Mouse (Mus musculus) ES-E14 (cell line): ENCODE data around the gene Tgif2. TPM values are rescaled to one million over a fixed set of nuclear protein-coding genes. Genes with fewer than 3 reads are reported as not detected.

ENCODE experiments used
- DNase-seq: peaks from one replicate; pipeline ENCODE4 v3.0.0-alpha.2; 2013; ENCODE audit warnings: low read depth, low spot score
- H3K27ac ChIP-seq: 2 replicates; pipeline ENCODE4 v1.5.1; 2012; ENCODE audit warnings: low read depth, mild to moderate bottlenecking, low read length, moderate library complexity, mixed read lengths; ENCODE audit not compliant: poor library complexity, insufficient read depth, severe bottlenecking
- H3K36me3 ChIP-seq: 2 replicates; pipeline ENCODE4 v1.6.1; 2012; ENCODE audit warnings: mild to moderate bottlenecking, low read length, moderate library complexity, mixed read lengths; ENCODE audit not compliant: control insufficient read depth, poor library complexity, insufficient read depth, severe bottlenecking
- H3K4me1 ChIP-seq, 2 experiments: fragments of 150-350 bp in 1 of 2; sonication (generic) in 1 of 2; 2 replicates each; pipeline ENCODE4 v1.6.1; 2012; ENCODE audit warnings: low read length in 2 of 2, mild to moderate bottlenecking in 1 of 2, mixed read lengths in 1 of 2; ENCODE audit not compliant: control insufficient read depth in 2 of 2, insufficient read depth in 2 of 2, poor library complexity in 1 of 2
- H3K4me3 ChIP-seq, 2 experiments: fragments of 150-350 bp in 1 of 2; sonication (generic) in 1 of 2; 2 replicates each; pipeline ENCODE4 v1.5.1; 2012; ENCODE audit warnings: low read length in 2 of 2, low read depth in 1 of 2, mild to moderate bottlenecking in 1 of 2, mixed read lengths in 1 of 2; ENCODE audit not compliant: insufficient read depth in 1 of 2, poor library complexity in 1 of 2, severe bottlenecking in 1 of 2
- H3K9ac ChIP-seq: 2 replicates; pipeline ENCODE4 v1.6.1; 2012; ENCODE audit warnings: low read depth, mild to moderate bottlenecking, low read length, mixed read lengths; ENCODE audit not compliant: poor library complexity, insufficient read depth, severe bottlenecking
- H3K9me3 ChIP-seq: fragments of 150-350 bp; sonication (generic); 2 replicates; pipeline ENCODE4 v1.6.1; 2012; ENCODE audit warnings: low read depth, mild to moderate bottlenecking, low read length; ENCODE audit not compliant: control insufficient read depth, insufficient read depth
- CHD2 ChIP-seq: IDR thresholded peaks from 2 replicates; pipeline ENCODE4 v1.6.1; 2014; ENCODE audit warnings: mild to moderate bottlenecking, low read depth, low read length, inconsistent platforms
- HCFC1 ChIP-seq: IDR thresholded peaks from 2 replicates; pipeline ENCODE4 v1.6.1; 2012; ENCODE audit warnings: low read length, inconsistent platforms, borderline replicate concordance; ENCODE audit not compliant: insufficient read depth
- MAFK ChIP-seq: IDR thresholded peaks from 2 replicates; pipeline ENCODE4 v1.6.1; 2014; ENCODE audit warnings: mild to moderate bottlenecking, low read depth, low read length, inconsistent platforms; ENCODE audit not compliant: insufficient read depth
- ZC3H11A ChIP-seq: IDR thresholded peaks from 2 replicates; pipeline ENCODE4 v1.6.1; 2012; ENCODE audit warnings: low read depth, mild to moderate bottlenecking, inconsistent platforms, low read length, borderline replicate concordance
- ZNF384 ChIP-seq: IDR thresholded peaks from 2 replicates; pipeline ENCODE4 v1.6.1; 2012; ENCODE audit warnings: low read depth, low read length, inconsistent platforms
- in situ Hi-C, 2 experiments: fragments of 600-800 bp; cut with MboI; formaldehyde crosslinking; loops; one replicate each; pipeline ENCODE4 v1.15.1; 2025; ENCODE audit warnings: low sequenced_read_pairs in 2 of 2, inconsistent platforms in 1 of 2; ENCODE audit not compliant: unreplicated experiment in 2 of 2
- total RNA-seq: library from RNA; depleted of rRNA; stranded (reverse); fragments of 300-350 nt; gene quantifications from 2 replicates; pipeline ENCODE4 v1.2.3, GENCODE M21; 2012

The Tgif2 gene
- total RNA-seq, 1 experiment, result 32.2 TPM

GRCm38 (mm10) chr2:156862772-156863486 lies 23.1 kb downstream of the Tgif2 start, which contains the start of gene Rab5if:
Gene Rab5if, plus strand, starts transcription at chr2:156863128.
- Histone ChIP-seq H3K9ac (peak within 1 kb of the TSS; percentile 98), H3K36me3 (peaks cover 13% of the 10 kb centered on the region), H3K4me1 (peaks cover 0 to 1% of the 10 kb centered on the region in 2 experiments; a peak in 1 of 4 replicates), H3K27ac (peak within 1 kb of the TSS; percentile 63), H3K9me3 (no peaks in the 10 kb centered on the region), H3K4me3 (peak within 1 kb of the TSS; percentile 85 to 98)
- peak; percentile 82 for TF ChIP-seq HCFC1
- TF ChIP-seq CHD2, result no peak
- in situ Hi-C loops, result no loop called here
- DNase-seq, result peak; percentile 94

DNA sequence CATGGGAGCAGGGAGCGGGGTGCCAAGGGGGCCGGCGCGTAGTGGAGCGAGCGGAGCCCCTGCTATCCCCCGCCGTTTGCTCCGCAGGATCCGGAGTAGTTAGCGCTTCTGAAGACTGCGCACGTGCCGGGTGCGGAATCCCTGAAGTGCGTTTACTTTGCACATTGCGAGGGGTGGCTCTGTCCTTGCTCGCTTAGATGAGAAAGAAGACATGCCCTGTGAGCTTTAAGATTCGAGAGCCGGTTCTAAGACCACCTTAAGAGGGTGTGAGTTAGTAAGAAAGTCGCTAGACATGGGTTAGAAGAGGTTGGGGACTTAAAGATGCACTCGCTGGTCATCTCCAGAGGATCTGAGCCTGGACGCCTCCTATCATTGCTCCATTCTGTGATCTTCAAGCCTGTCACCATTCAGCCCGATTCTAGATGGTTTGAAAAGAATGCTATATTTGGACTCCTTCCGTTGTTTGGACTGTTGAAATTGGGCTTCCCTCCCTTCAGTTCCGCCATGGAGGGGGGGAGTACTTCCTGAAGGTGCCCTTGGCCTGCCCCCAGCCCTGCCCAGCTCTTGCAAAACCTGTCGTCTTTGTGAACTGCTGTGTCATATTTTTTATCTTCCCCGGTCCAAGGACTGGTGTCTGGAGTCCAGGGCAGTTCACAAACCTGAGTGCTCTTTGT lies 23.8 kb downstream of the Tgif2 start:
- in situ Hi-C loops, result no loop called here
- Histone ChIP-seq H3K27ac (peak overlapping the region; percentile 63), H3K9ac (peak overlapping the region; percentile 98), H3K9me3 (no peaks in the 10 kb centered on the region), H3K4me3 (peak overlapping the region; percentile 85 to 98), H3K36me3 (peaks cover 14% of the 10 kb centered on the region), H3K4me1 (no peaks in the 10 kb centered on the region)
- DNase-seq, result no peak
- TF ChIP-seq MAFK, result no peak

GRCm38 (mm10) chr2:156864481-156864880 lies 24.7 kb downstream of the Tgif2 start:
- in situ Hi-C loops, result no loop called here
- Histone ChIP-seq H3K9ac (no peak overlapping the region), H3K27ac (no peak overlapping the region), H3K4me3 (peak overlapping the region in 1 of 2 experiments; percentile 85; a peak in 2 of 4 replicates), H3K4me1 (no peaks in the 10 kb centered on the region), H3K9me3 (no peaks in the 10 kb centered on the region), H3K36me3 (peaks cover 17% of the 10 kb centered on the region)
- no peak for TF ChIP-seq MAFK
- TF ChIP-seq ZC3H11A, result no peak
- TF ChIP-seq CHD2, result no peak
- TF ChIP-seq HCFC1, result no peak
- TF ChIP-seq ZNF384, result no peak
- DNase-seq, result no peak

GRCm38 (mm10) chr2:156868994-156869393 lies 29.2 kb downstream of the Tgif2 start:
- no peak overlapping the region for H3K27ac ChIP-seq
- H3K36me3 ChIP-seq, result peaks cover 29% of the 10 kb centered on the region
- in situ Hi-C loops, result no loop called here
- TF ChIP-seq ZNF384 (no peak), HCFC1 (no peak), MAFK (no peak), ZC3H11A (no peak), CHD2 (no peak)
- no peak for DNase-seq
- H3K4me3 ChIP-seq, result no peak overlapping the region
- no peaks in the 10 kb centered on the region for H3K9me3 ChIP-seq
- H3K4me1 ChIP-seq, result peaks cover 2 to 5% of the 10 kb centered on the region in 2 experiments; a peak in 1 of 4 replicates
- no peak overlapping the region for H3K9ac ChIP-seq

DNA sequence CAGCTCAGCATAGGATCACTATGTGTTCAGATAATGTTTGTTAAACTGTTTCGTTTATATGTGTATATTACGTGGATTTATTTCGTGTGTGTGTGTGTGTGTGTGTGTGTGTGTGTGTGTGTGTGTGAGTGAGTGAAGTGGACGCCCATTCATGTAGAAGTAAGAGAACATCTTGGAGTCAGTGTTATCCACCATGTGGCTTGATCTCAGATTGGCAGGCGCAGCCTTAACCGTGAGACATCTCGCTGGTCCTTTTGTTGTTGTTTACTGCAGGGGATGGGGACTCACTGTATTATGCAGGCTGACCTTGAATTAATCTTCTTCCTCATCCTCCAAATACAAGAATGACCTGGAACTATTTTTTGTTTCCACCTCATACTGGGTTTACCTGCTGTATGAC lies 29.7 kb downstream of the Tgif2 start:
- H3K27ac ChIP-seq, result no peak overlapping the region
- in situ Hi-C loops, result no loop called here
- H3K9me3 ChIP-seq, result no peaks in the 10 kb centered on the region
- peaks cover 2 to 5% of the 10 kb centered on the region in 2 experiments; a peak in 1 of 4 replicates for H3K4me1 ChIP-seq
- H3K4me3 ChIP-seq, result no peak overlapping the region
- TF ChIP-seq HCFC1, result no peak
- TF ChIP-seq ZNF384, result no peak
- TF ChIP-seq ZC3H11A, result no peak
- no peak for TF ChIP-seq CHD2
- TF ChIP-seq MAFK, result no peak
- no peak for DNase-seq
- H3K36me3 ChIP-seq, result peaks cover 33% of the 10 kb centered on the region
- H3K9ac ChIP-seq, result no peak overlapping the region
